Mouse (Mus musculus): ENCODE measurements around the gene Olfr921.

The Olfr921 gene

GRCm38 (mm10) chr9:38772768-38773167 is at the start of gene Olfr921:
TSS of gene Olfr921 (plus strand) at chr9:38773068.
- DNase-seq (ENCODE audit: low spot score in 2 of 2): no peak

DNA sequence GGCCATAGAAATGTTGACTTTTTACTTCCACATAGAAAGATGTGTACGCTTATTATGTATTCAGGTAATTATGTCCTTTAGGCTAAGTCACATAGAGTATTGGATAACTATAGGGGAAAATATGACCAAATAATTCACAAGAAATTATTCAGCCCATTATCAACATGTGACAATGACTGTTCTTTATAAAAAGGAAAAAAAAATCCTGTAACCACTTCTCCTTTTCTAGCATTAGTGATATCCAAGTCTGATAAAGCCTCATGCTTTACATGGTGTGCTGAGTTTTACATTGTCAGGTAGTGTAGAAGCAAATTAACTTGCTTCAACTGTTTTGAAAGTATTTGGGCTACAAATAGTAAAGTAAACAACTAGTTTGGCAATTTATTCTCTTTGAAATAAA is 48.8 kb upstream of the Olfr921 start:
- no peak for DNase-seq (ENCODE audit: low spot score in 2 of 2)

DNA sequence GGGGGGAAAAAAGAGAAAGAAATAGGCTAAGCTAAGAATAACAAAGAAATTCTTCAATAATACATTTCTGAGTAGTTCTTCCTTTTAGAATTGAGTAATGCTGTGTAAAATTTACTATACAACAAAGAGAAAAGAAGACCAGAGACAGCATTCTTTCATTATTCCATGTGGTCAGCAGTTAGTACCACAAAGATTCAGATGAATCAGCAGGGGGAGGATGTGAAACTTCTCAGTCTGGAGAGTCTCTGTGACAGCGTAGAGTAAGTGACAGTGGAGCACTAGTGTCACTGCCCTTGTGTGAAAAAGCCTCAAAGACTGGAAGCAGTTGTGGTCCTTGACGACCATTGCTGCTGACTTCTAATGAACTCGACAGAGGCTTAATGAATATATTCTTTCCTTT is 44.6 kb upstream of the Olfr921 start:
- DNase-seq (ENCODE audit: low spot score in 2 of 2): peak in 1 of 2 experiments; percentile 1

- DNase-seq (ENCODE audit: low spot score in 2 of 2): no peak
These were observed 31.5 kb upstream of the Olfr921 start for GRCm38 (mm10) chr9:38741408-38741807.

DNA sequence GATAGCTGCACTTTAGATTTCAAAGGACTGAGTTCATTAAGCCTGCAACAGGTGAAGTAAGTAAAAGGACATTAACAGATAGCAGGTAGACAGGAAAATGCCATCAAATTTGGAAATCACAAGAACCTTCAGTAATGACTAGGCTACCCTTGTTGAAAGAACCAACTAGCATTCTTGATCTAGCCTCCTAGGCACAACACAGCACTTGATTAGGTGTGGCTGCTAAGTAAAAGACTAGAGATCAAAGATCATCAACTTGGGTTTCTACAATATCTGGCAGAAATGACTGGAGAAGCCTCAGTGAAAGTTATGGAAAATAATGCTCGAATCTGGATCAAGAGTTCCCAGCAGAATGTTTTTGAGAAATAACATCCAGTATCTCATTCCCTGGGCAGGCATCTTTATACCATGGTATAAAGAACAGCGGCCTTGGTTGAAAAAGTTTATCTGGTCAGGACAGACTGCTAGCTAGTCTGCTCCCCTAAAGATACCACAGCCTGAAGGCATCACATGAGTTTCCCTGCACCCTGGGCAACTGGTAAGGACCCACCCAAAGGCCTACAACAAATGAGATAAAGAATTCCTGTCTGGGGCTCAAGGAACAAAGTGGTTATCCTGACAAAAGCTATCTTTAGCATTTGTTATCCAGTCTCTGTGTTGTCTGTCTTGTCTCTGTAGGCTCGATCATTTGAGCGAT is 28.1 kb upstream of the Olfr921 start:
- DNase-seq (ENCODE audit: low spot score in 2 of 2): no peak

GRCm38 (mm10) chr9:38751999-38752398 is 20.9 kb upstream of the Olfr921 start, which contains the start of gene Olfr920:
TSS of gene Olfr920 (plus strand) at chr9:38752299.
- DNase-seq (ENCODE audit: low spot score in 2 of 2): no peak

DNA sequence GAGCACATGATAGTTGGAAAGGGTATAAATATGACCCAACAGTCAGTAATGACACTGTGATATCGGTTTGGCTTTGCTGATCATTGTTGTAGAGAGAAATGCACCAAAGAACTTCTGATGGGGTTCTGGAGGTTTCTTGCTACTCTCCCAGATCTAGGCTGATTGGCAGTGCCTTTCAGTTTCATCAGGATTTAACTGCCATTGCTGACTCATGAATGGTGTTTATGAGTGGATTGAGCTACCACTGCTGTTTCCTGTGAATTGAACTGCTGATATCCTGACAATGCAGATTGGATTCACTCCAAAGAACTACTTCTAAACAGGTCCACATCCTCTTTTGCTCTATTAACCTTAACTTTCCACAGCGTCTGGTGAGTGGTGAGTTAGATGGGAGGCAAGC is 19.8 kb downstream of the Olfr921 start:
- DNase-seq (ENCODE audit: low spot score in 2 of 2): no peak

- no peak for DNase-seq (ENCODE audit: low spot score in 2 of 2)
These were observed 32.8 kb downstream of the Olfr921 start for GRCm38 (mm10) chr9:38805696-38806095.

- no peak for DNase-seq (ENCODE audit: low spot score in 2 of 2)
These were observed 41.4 kb downstream of the Olfr921 start, which contains the start of gene Olfr922 for GRCm38 (mm10) chr9:38814314-38814713. TSS of gene Olfr922 (plus strand) at chr9:38814614.

GRCm38 (mm10) chr9:38815458-38815986 is 42.7 kb downstream of the Olfr921 start:
- no peak for DNase-seq (ENCODE audit: low spot score in 2 of 2)

GRCm38 (mm10) chr9:38826245-38826644 is 53.4 kb downstream of the Olfr921 start, which contains the start of gene Olfr923:
TSS of gene Olfr923 (plus strand) at chr9:38826545.
- DNase-seq (ENCODE audit: low spot score in 2 of 2): no peak

Measured in spleen, postnatal 36 days (tissue).